Mouse (Mus musculus): ENCODE measurements around the gene Eno3. TPM values are rescaled to one million over a fixed set of nuclear protein-coding genes. Genes with fewer than 3 reads are reported as not detected.

Gene Eno3
- total and polyA plus RNA-seq, 2 experiments from 2014 or later: 1,204 to 1,376 TPM

DNA sequence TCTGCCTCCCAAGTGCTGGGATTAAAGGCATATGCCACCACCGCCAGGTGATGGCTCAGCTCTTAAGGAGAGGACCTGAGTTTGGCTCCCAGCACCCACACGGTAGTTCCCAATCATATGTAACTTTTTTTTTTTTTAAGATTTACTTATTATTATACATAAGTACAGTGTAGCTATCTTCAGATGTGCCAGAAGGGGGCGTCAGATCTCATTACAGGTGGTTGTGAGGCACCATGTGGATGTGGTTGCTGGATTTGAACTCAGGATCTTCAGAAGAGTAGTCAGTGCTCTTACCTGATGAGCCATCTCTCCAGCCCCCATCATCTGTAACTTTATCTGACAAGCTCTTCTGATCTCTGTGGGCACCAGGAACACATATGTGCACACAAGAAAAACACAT, 40.4 kb downstream of the Eno3 start:
- Histone ChIP-seq H3K4me1 (ENCODE audit: control insufficient read depth, insufficient read depth) (peaks cover 10% of the 10 kb centered on the region; the same call in 1 of the 2 replicates), H3K4me2 (ENCODE audit: low read depth, low read length) (no peak overlapping the region), H3K9me3 (replicated peaks; ENCODE audit: control insufficient read depth, low read length) (no peaks in the 10 kb centered on the region), H3K27me3 (ENCODE audit: control insufficient read depth, insufficient read depth, low read length) (no peaks in the 10 kb centered on the region), H3K9ac (replicated peaks; ENCODE audit: low read depth, low read length) (no peak overlapping the region), H3K27ac (ENCODE audit: low read depth) (no peak overlapping the region), H3K36me3 (replicated peaks; ENCODE audit: control insufficient read depth, insufficient read depth, low read length) (no peaks in the 10 kb centered on the region), H3K4me3 (ENCODE audit: low read depth, low read length) (no peak overlapping the region)
- WGBS: 74% methylated on average over 3 of the region's 3 CpGs
- TF ChIP-seq CTCF (IDR thresholded peaks at IDR 0.05; ENCODE audit: low read depth) (no peak; the same call in 1 of the 2 replicates), EP300 (IDR thresholded peaks at IDR 0.05; ENCODE audit: low read depth) (no peak)
- DNase-seq (ENCODE audit: low spot score): no peak
- ATAC-seq (ENCODE audit: insufficient read depth, low read depth): no peak

DNA sequence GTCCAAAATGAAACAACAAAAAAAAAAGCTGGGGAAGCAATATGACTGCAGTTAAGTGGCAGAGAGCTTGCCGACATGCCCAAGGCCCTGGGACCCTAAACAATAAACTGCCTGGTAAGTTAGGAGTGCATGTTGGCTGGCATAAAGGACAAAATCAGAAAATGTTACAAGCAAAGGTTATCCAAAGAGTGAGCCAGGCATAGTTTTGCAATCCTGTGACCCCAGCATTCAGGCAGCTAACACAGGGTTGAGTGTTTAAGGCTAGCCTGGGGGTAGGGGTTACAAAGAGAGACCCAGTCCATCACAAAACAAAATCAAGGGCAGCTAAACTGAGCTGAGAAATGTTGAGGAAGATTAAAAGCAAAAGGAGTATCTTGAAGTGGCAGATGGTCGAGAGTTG, 42.0 kb downstream of the Eno3 start:
- no peaks in the 10 kb centered on the region for H3K9me3 ChIP-seq (replicated peaks; ENCODE audit: control insufficient read depth, low read length)
- H3K4me1 ChIP-seq (ENCODE audit: control insufficient read depth, insufficient read depth): peaks cover 19% of the 10 kb centered on the region; the same call in 1 of the 2 replicates
- no peak overlapping the region for H3K9ac ChIP-seq (replicated peaks; ENCODE audit: low read depth, low read length)
- ATAC-seq (ENCODE audit: insufficient read depth, low read depth): no peak
- no peak overlapping the region for H3K4me2 ChIP-seq (ENCODE audit: low read depth, low read length)
- DNase-seq (ENCODE audit: low spot score): no peak
- H3K36me3 ChIP-seq (replicated peaks; ENCODE audit: control insufficient read depth, insufficient read depth, low read length): peaks cover 8% of the 10 kb centered on the region
- no peaks in the 10 kb centered on the region for H3K27me3 ChIP-seq (ENCODE audit: control insufficient read depth, insufficient read depth, low read length)
- H3K27ac ChIP-seq (ENCODE audit: low read depth): no peak overlapping the region
- 82% methylated on average over 2 of the region's 2 CpGs for WGBS
- H3K4me3 ChIP-seq (ENCODE audit: low read depth, low read length): no peak overlapping the region
- TF ChIP-seq CTCF (IDR thresholded peaks at IDR 0.05; ENCODE audit: low read depth) (no peak), EP300 (IDR thresholded peaks at IDR 0.05; ENCODE audit: low read depth) (no peak)

- no peaks in the 10 kb centered on the region for H3K9me3 ChIP-seq (replicated peaks; ENCODE audit: control insufficient read depth, low read length)
- peaks cover 19% of the 10 kb centered on the region; the same call in 1 of the 2 replicates for H3K4me1 ChIP-seq (ENCODE audit: control insufficient read depth, insufficient read depth)
- under 1% methylated on average over 63 of the region's 69 CpGs for WGBS
- peak within 1 kb of the TSS; percentile 92 for H3K4me3 ChIP-seq (ENCODE audit: low read depth, low read length)
- H3K36me3 ChIP-seq (replicated peaks; ENCODE audit: control insufficient read depth, insufficient read depth, low read length): peaks cover 16% of the 10 kb centered on the region
- ATAC-seq (ENCODE audit: insufficient read depth, low read depth): peak; percentile 91
- no peak for TF ChIP-seq EP300 (IDR thresholded peaks at IDR 0.05; ENCODE audit: low read depth)
- TF ChIP-seq CTCF (IDR thresholded peaks at IDR 0.05; ENCODE audit: low read depth): no peak
- peak; percentile 84 for DNase-seq (ENCODE audit: low spot score)
- peak within 1 kb of the TSS; percentile 97 for H3K27ac ChIP-seq (ENCODE audit: low read depth)
- H3K4me2 ChIP-seq (ENCODE audit: low read depth, low read length): peak within 1 kb of the TSS; percentile 87
- H3K9ac ChIP-seq (replicated peaks; ENCODE audit: low read depth, low read length): peak within 1 kb of the TSS; percentile 92
- no peaks in the 10 kb centered on the region for H3K27me3 ChIP-seq (ENCODE audit: control insufficient read depth, insufficient read depth, low read length)
These were observed 42.9 kb downstream of the Eno3 start, which contains the start of the genes Inca1 and Kif1c for GRCm38 (mm10) chr11:70699722-70700556. Inca1 (minus strand) TSS chr11:70700155. Kif1c (plus strand) TSS chr11:70700548.

GRCm38 (mm10) chr11:70700613-70701012, 43.6 kb downstream of the Eno3 start:
- Histone ChIP-seq H3K36me3 (replicated peaks; ENCODE audit: control insufficient read depth, insufficient read depth, low read length) (peaks cover 23% of the 10 kb centered on the region), H3K9ac (replicated peaks; ENCODE audit: low read depth, low read length) (peak overlapping the region; percentile 92), H3K4me1 (ENCODE audit: control insufficient read depth, insufficient read depth) (peaks cover 19% of the 10 kb centered on the region; the same call in 1 of the 2 replicates), H3K27ac (ENCODE audit: low read depth) (peak overlapping the region; percentile 97), H3K9me3 (replicated peaks; ENCODE audit: control insufficient read depth, low read length) (no peaks in the 10 kb centered on the region), H3K4me2 (ENCODE audit: low read depth, low read length) (peak overlapping the region; percentile 87), H3K4me3 (ENCODE audit: low read depth, low read length) (peak overlapping the region; percentile 92), H3K27me3 (ENCODE audit: control insufficient read depth, insufficient read depth, low read length) (no peaks in the 10 kb centered on the region)
- TF ChIP-seq EP300 (IDR thresholded peaks at IDR 0.05; ENCODE audit: low read depth) (no peak; the same call in 1 of the 2 replicates), CTCF (IDR thresholded peaks at IDR 0.05; ENCODE audit: low read depth) (no peak)
- DNase-seq (ENCODE audit: low spot score) (peak; percentile 70), ATAC-seq (ENCODE audit: insufficient read depth, low read depth) (peak; percentile 67)
- under 1% methylated on average over 33 of the region's 34 CpGs for WGBS

DNA sequence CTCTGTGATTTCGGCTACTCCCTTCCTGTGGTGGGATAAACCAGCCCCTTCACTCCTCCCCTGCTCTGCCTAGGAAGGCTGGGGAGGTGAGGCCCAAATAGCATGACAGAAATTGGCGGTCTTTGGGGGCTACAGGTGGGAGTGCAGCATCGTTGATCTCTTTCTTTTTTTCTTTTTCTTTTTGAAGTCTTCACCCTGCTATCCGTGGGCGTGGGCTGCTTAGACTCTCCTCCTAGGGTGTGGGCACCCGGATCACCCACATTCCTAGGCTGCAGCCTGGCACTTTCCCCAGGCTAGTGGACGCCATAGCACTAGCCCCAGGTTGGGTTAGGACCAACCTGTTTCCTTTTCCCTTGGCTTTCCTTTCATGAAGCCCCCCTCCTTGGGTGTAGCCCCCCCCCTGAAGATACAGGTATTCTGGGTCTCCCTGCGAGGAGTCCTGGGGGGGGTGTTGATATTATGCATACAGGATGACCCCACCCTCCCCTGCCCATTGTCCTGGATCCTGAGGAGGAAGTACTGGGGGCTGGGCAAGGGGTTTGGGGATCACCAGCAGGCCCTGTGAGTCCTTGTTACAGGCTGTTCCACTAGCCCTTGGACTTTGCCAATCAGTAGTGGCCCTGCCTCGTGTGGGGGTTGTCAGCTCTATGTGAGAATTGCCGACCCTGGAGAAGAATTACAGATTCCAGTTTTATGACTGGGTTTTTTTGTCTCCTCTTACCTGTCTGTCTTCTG, 44.4 kb downstream of the Eno3 start:
- WGBS: 5% methylated on average over 10 of the region's 10 CpGs
- ATAC-seq (ENCODE audit: insufficient read depth, low read depth): no peak

More for the DNA sequence above, 44.4 kb downstream of the Eno3 start:
- no peaks in the 10 kb centered on the region for H3K9me3 ChIP-seq (replicated peaks; ENCODE audit: control insufficient read depth, low read length)
- TF ChIP-seq CTCF (IDR thresholded peaks at IDR 0.05; ENCODE audit: low read depth): no peak
- TF ChIP-seq EP300 (IDR thresholded peaks at IDR 0.05; ENCODE audit: low read depth): no peak
- peaks cover 19% of the 10 kb centered on the region; the same call in 1 of the 2 replicates for H3K4me1 ChIP-seq (ENCODE audit: control insufficient read depth, insufficient read depth)
- peaks cover 31% of the 10 kb centered on the region for H3K36me3 ChIP-seq (replicated peaks; ENCODE audit: control insufficient read depth, insufficient read depth, low read length)
- H3K4me3 ChIP-seq (ENCODE audit: low read depth, low read length): peak overlapping the region; percentile 92
- H3K27ac ChIP-seq (ENCODE audit: low read depth): peak overlapping the region; percentile 97
- no peaks in the 10 kb centered on the region for H3K27me3 ChIP-seq (ENCODE audit: control insufficient read depth, insufficient read depth, low read length)
- peak overlapping the region; percentile 92 for H3K9ac ChIP-seq (replicated peaks; ENCODE audit: low read depth, low read length)
- peak; percentile 29 for DNase-seq (ENCODE audit: low spot score)
- H3K4me2 ChIP-seq (ENCODE audit: low read depth, low read length): peak overlapping the region; percentile 87
